Mouse (Mus musculus) lung, adult 2 months (tissue): Measurements from ENCODE around the gene Grb7.

Experiments
- CTCF ChIP-seq: fragments of 200-500 bp; IDR thresholded peaks from 2 replicates; pipeline ENCODE4 v1.5.1; 2011; ENCODE audit warnings: mild to moderate bottlenecking, low read length, control low read depth; ENCODE audit not compliant: insufficient read depth
- POLR2A ChIP-seq: fragments of 200-500 bp; IDR thresholded peaks from 2 replicates; pipeline ENCODE4 v1.6.1; 2011; ENCODE audit warnings: low read depth, mild to moderate bottlenecking, control low read depth, low read length, borderline replicate concordance; ENCODE audit errors: extremely low read depth

GRCm38 (mm10) chr11:98400816-98401215 lies 45.4 kb upstream of the Grb7 start:
- no peak for TF ChIP-seq CTCF
- no peak for TF ChIP-seq POLR2A
